Mouse (Mus musculus) embryo, embryonic 10 days (tissue): ENCODE data around the gene Pou6f2.

Experiments
- DNase-seq: peaks from one replicate; pipeline ENCODE4 v3.0.0-alpha.2; 2015; ENCODE audit warnings: low spot score

The Pou6f2 gene

GRCm38 (mm10) chr13:18218566-18219234 is 178.8 kb downstream of the Pou6f2 start:
- peak; percentile 72 for DNase-seq

- DNase-seq, result no peak
These were observed 186.2 kb downstream of the Pou6f2 start for GRCm38 (mm10) chr13:18211242-18211641.

- DNase-seq, result peak; percentile 44
These were observed 192.8 kb downstream of the Pou6f2 start for GRCm38 (mm10) chr13:18204476-18205250.

GRCm38 (mm10) chr13:18174003-18174402 is 223.5 kb downstream of the Pou6f2 start:
- DNase-seq, result peak; percentile 72

DNA sequence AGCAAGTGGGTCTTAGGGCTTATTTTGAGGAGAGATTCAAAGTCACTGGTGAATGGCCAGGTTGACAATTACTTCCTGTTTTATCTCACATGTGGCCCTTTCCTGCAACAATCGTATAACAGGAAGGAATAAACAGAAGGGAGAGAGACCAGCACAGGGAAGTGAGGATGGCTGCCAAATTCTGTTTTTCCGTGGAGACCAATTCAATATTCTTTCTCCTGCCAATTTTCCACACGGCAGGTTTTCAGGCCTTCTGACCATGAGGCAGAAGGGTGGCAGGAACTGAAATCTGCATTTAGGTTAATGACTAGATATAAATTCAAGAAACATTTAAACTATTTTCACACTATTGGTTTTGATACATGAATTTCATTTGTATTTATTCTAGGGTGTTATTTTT is 224.5 kb downstream of the Pou6f2 start:
- DNase-seq, result no peak

GRCm38 (mm10) chr13:18172334-18172733 is 225.2 kb downstream of the Pou6f2 start:
- DNase-seq, result peak; percentile 11

DNA sequence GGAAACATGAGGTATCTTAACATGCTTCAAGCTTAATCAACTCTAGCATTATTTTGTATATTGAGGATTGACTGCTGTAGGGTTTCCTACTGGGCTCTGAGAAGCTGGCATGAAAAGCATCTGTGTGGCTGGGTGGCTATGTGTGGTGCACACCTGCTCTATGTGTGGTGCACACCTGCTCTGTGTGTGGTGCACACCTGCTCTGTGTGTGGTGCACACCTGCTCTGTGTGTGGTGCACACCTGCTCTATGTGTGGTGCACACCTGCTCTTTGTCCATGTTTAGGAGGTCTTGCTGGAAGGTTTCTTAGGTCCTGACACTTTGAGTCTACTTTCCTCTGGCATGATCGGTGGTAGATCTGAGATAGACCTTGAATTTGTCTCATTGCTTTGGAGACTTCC is 233.3 kb downstream of the Pou6f2 start:
- no peak for DNase-seq

GRCm38 (mm10) chr13:18160566-18160965 is 236.9 kb downstream of the Pou6f2 start:
- DNase-seq, result no peak

DNA sequence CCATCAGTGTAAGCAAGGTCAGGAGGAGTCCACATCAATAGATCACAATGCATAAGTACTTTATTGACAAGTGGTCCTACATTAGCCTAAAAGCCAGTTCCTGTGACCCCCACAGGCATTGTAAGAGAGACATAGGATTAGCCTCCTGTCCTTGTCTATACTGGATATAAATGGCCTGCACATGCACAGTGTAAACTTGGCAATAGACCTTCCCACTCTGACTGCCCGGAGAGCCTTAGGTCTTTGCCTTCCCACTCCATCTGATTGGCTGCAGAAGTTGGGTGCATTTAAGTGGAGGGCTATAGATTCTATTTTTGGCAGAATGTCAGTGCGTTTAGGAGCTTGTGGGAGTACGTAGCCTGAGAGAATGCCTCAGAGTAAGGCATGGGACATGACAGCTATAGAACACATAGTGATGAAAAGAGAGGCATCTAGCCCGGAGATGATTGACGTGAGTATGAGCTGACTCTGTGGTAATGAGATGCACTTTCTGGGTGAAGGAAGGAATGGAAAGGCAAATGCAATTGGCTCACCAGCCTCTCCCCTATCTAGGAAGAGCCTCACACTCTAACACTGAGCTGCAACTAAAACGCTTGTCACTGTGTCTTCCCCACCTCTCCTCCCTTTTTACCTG is 243.4 kb downstream of the Pou6f2 start:
- no peak for DNase-seq

DNA sequence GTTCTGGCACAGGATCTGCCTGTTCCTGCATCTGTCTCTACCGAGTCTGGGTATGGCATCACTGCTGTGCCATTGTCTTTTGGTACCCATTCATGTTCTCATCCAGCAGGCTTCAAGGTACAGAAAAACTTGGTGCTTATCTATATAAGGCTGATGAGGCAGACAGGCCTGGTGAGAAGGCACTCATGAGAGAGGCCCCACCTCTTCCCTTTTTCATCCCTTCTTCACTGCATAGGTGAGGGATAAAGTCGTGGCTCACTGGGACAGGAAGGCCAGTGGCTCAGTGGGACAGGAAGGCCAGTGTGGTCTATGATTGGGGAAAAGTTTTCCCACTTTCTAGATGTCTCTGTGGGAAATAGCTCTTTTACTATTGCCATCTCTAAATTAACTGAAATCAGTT is 263.8 kb downstream of the Pou6f2 start:
- DNase-seq, result no peak

GRCm38 (mm10) chr13:18133193-18133592 is 264.3 kb downstream of the Pou6f2 start:
- DNase-seq, result no peak

DNA sequence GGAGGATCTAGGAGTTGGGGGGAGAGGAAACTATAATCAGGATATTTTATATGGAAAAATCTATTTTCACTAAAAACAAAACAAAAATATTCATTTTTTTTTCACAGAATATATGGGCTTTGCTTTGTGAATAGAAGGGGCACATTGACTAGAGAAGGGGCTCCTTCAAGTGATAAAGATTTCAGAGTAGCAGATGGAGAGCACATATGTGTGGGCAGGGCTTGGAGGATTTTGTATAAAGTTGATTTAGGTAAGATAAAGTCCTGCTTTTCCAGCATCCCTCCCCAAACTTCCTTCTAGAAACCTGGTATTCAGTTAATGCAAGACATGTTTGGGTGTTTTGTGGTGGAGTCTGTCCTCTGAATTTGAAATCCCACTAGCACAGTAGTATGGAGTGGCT is 266.2 kb downstream of the Pou6f2 start:
- no peak for DNase-seq

DNA sequence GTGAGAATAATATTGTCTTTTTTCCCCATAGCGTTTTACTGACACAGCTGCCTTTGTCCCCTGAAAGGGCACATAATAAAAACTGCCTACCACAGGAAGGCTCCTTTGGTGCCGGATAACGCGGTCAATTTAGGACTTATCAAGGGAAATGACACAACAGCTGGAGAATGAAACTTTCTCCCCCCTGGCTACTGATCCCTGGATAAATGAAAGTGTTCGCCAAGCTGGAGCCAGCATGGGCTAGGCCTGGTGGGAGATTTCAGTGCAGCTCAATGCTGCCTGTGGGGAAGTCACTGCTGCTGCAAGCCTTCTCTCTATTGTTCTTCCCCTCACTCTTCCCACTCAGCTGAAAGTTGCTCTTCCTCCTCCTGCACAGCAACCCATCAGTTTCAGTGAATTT is 267.8 kb downstream of the Pou6f2 start:
- DNase-seq, result peak; percentile 20

DNA sequence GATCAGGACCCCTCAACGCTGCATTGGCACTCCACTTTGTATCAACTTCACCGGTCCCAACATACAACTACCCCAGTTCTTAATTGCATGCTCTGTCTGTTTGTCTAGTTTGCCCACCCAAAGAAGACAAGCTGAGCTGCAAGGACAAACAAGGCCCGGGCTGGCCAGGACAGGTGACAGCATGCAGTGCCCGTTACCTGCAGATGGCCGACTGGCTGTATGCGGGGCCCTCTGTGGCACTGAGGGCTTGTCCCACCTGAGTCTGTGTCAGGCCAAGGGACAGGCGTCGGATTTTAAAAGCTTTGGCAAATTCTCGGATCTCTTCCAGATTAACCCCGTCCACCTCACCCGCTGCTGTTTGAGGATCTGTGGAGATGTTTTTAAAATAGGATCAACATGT is 268.7 kb downstream of the Pou6f2 start:
- DNase-seq, result no peak

DNA sequence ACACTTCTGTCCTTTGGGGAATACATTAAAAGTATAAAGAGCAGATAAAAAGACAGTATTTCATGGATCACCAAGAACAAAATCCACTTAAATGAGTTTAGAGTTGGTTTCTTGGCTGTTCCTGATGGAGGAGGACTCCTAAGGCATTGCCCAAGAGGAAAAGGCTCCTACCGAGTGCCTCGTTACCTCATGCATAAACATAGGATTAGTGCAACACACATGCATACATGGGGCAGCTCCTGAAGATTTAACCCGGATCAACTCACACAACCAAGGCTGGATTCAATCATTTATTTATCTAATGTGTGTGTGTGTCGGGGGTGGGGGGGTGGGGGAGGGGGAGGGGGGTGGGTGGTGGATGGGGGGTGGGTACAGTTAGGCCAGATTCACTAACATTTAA is 269.4 kb downstream of the Pou6f2 start:
- DNase-seq, result no peak

GRCm38 (mm10) chr13:18126111-18126510 is 271.4 kb downstream of the Pou6f2 start:
- no peak for DNase-seq

- DNase-seq, result no peak
These were observed 272.1 kb downstream of the Pou6f2 start for GRCm38 (mm10) chr13:18125226-18126000.

DNA sequence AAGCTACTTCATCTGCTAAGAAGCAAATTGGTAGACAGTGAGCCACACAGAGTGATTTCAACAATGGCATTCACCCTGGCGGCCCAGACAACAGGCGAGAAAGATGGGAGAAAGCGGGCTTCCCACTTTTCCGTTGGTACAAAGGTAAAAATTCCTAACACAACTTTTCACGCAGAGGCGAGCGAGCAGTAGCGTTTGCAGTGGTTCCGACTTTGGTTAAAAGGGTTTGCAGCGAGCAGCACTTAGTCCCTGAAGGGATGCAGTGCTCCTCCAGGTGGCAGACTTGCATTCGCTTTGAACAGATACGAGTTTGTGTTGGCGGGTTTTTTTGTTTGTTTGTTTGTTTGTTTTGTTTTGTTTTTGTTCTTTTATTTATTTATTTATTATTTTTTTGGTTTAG is 273.1 kb downstream of the Pou6f2 start:
- DNase-seq, result peak; percentile 79

DNA sequence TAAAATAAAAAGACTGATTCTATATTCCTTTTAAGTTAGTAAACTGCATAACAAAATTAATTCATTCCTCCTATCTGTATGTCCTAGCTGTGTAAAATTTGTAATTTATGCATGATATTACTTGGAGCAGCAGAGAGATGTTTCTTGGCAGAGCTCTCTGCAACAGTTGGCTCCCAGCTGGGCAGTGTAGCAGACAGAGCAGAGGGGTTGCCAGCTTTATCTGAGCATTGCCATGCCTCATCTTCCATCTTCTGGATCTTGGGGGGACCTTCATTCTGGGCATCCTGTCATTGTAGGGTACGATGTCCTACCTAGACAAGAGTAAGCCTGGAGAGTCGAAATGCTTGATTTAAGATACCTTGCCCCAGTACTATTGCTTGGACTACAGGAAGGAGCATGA is 277.1 kb downstream of the Pou6f2 start:
- no peak for DNase-seq

DNA sequence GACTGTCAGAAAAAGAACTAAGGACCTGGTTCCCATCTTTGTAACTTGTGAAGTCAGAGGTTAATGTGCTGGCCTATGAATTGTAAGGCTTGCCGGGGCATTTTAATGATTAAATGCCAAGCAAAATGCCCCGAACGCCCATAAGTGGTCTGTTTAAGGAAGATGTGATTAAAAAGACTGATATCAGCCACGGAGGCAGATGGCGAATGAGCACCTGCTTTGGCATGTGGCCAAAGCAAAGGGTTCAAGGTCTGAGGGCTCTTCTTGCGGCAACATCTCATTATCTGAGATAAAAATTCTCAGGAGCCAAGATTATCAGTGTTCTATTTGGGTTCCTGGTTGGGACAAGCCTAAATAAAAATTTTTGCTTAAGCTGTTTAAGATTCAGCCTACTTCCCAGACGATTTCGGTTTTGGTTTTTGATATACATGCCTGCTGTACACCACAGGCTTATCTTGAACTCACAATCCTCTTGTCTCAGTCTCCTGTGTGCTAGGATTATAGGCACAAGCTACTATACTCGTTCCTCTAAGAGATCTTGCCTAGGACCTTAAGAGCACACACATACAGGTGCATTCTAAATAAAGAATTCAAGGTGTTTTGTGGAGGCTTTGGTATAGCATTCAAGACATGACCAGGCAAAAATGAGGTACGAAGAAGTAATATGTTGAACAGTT is 315.9 kb downstream of the Pou6f2 start:
- DNase-seq, result no peak
